Mouse (Mus musculus) C2C12 (cell line): ENCODE measurements around the gene Gm38394. TPM values are rescaled to one million over a fixed set of nuclear protein-coding genes. Genes with fewer than 3 reads are reported as not detected.
A peak's percentile ranks its signal among the peaks of the same experiment; 100 is the strongest.

Source experiments
- H3K27me3 ChIP-seq: one replicate; pipeline ENCODE4 v1.6.1; 2011; ENCODE audit not compliant: control insufficient read depth, insufficient read depth, insufficient read length
- H3K36me3 ChIP-seq: one replicate; pipeline ENCODE4 v1.6.1; 2011; ENCODE audit not compliant: control insufficient read depth, insufficient read depth
- H3K4me3 ChIP-seq: one replicate; pipeline ENCODE4 v1.5.1; 2011; ENCODE audit warnings: mild to moderate bottlenecking, control low read depth; ENCODE audit not compliant: poor library complexity, insufficient read depth, severe bottlenecking
- H3K79me2 ChIP-seq: one replicate; pipeline ENCODE4 v1.6.1; 2011; ENCODE audit not compliant: control insufficient read depth, insufficient read depth
- H3K79me3 ChIP-seq: one replicate; pipeline ENCODE4 v1.6.1; 2011; ENCODE audit warnings: low read depth, control low read depth
- H3ac ChIP-seq: one replicate; pipeline ENCODE3; 2011; ENCODE audit warnings: low read depth; ENCODE audit not compliant: control insufficient read depth, insufficient read length
- CEBPB ChIP-seq: IDR thresholded peaks from one replicate; pipeline ENCODE4 v1.6.1; 2011; ENCODE audit warnings: low read depth, mild to moderate bottlenecking, control low read depth, moderate library complexity
- CTCF ChIP-seq: IDR thresholded peaks from one replicate; pipeline ENCODE4 v1.5.1; 2011; ENCODE audit not compliant: control insufficient read depth, insufficient read depth, insufficient read length
- FOSL1 ChIP-seq: IDR thresholded peaks from one replicate; pipeline ENCODE4 v1.8.0; 2011; ENCODE audit warnings: mild to moderate bottlenecking, low read length; ENCODE audit not compliant: poor library complexity, insufficient read depth, severe bottlenecking
- MAX ChIP-seq: IDR thresholded peaks from one replicate; pipeline ENCODE4 v1.6.1; 2011; ENCODE audit warnings: mild to moderate bottlenecking, control low read depth
- MYOD1 ChIP-seq: IDR thresholded peaks from one replicate; pipeline ENCODE4 v1.6.1; 2011; ENCODE audit warnings: low read depth; ENCODE audit not compliant: control insufficient read depth, insufficient read length
- MYOG ChIP-seq: IDR thresholded peaks from one replicate; pipeline ENCODE4 v1.6.1; 2011; ENCODE audit not compliant: control insufficient read depth, insufficient read length; ENCODE audit errors: extremely low read depth
- USF1 ChIP-seq: IDR thresholded peaks from one replicate; pipeline ENCODE4 v1.6.1; 2011; ENCODE audit warnings: low read depth, mild to moderate bottlenecking, control low read depth, moderate library complexity
- polyA plus RNA-seq: library from polyadenylated mRNA; unstranded; fragments of >200 nt; fragmentation: generic; extraction: Trizol; gene quantifications from one replicate; pipeline ENCODE4 v1.2.1, GENCODE M21; 2012; ENCODE audit warnings: missing spikeins

The Gm38394 gene
- polyA plus RNA-seq, 1 experiment: 2.0 TPM

- Histone ChIP-seq H3ac (no peak within 1 kb of the TSS), H3K79me2 (no peaks in the 10 kb centered on the region), H3K79me3 (no peaks in the 10 kb centered on the region), H3K4me3 (no peak within 1 kb of the TSS), H3K27me3 (no peaks in the 10 kb centered on the region), H3K36me3 (no peaks in the 10 kb centered on the region)
- no peak for TF ChIP-seq FOSL1
- TF ChIP-seq MYOG: no peak
- TF ChIP-seq CEBPB: no peak
These were observed 28.8 kb upstream of the Gm38394 start, which contains the start of gene Lax1 for GRCm38 (mm10) chr1:133689897-133690296. Gene Lax1, minus strand, starts transcription at chr1:133690108.

GRCm38 (mm10) chr1:133688301-133688700, 27.2 kb upstream of the Gm38394 start:
- H3K27me3 ChIP-seq: no peaks in the 10 kb centered on the region
- no peak overlapping the region for H3ac ChIP-seq
- TF ChIP-seq MAX (no peak), CTCF (no peak), FOSL1 (no peak), MYOG (no peak), MYOD1 (no peak), CEBPB (no peak), USF1 (no peak)
- H3K79me2 ChIP-seq: no peaks in the 10 kb centered on the region
- no peak overlapping the region for H3K4me3 ChIP-seq
- no peaks in the 10 kb centered on the region for H3K36me3 ChIP-seq
- no peaks in the 10 kb centered on the region for H3K79me3 ChIP-seq

DNA sequence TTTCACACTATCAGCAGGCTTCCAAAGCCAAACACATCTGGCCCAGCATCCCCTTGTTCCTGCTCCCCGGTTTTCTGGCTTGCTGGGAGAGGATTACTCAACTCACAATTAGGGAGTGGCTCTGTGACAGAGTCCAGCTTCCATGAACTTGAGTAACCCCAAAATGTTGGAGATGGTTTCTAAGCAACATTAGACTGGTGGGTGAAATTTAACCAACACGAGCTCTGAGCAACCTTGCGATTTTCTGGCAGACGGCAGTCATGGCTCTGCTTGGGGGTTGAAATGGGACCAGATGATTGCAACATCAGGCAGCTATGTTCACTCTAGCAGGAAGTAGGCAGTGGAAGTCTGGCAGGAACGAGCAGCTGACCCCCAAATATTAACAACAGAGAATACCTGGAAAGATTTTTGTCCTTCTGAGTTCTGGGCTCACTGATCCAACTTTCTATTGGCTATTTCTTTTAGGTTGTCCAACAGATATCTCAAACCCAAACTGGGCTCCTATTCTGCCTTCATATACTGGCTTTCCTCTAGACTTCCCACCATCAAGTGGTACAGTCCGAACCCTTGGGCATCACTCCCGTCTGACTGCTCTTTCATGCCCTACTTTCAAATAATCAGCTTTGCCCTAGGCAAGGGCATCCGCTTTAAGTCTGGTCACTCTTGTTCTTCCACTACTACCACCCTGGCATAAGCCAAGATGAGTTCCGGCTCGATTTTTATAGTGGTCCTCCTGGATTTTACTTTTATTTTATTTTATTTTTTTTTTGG, 24.8 kb upstream of the Gm38394 start:
- TF ChIP-seq MYOG (no peak), CEBPB (peak; percentile 86)
- H3ac ChIP-seq: no peak overlapping the region
- H3K36me3 ChIP-seq: no peaks in the 10 kb centered on the region
- H3K79me3 ChIP-seq: no peaks in the 10 kb centered on the region
- H3K4me3 ChIP-seq: no peak overlapping the region
- H3K79me2 ChIP-seq: no peaks in the 10 kb centered on the region
- H3K27me3 ChIP-seq: no peaks in the 10 kb centered on the region

DNA sequence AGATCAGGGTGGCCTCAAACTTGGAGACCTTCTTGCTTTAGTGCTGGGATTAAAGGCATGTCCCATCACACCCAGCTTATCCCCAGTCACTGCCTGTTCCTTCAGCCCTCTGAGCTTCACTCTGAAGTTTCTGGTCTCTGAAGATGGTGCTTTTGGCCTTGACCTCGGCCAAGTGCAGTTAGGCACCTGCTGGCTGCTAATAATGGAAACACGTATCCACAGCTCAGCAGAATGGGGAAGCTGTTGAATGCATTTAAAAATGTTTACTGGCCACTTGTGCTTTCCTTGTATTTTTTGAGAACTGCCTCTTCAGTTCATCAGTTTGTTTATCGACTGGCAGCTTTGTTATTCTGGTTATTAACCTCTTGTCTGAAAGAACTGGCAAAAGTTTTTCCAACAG, 10.7 kb upstream of the Gm38394 start:
- Histone ChIP-seq H3K36me3 (no peaks in the 10 kb centered on the region), H3K79me2 (no peaks in the 10 kb centered on the region), H3ac (no peak overlapping the region), H3K79me3 (no peaks in the 10 kb centered on the region), H3K27me3 (no peaks in the 10 kb centered on the region), H3K4me3 (no peak overlapping the region)
- no peak for TF ChIP-seq MYOD1

DNA sequence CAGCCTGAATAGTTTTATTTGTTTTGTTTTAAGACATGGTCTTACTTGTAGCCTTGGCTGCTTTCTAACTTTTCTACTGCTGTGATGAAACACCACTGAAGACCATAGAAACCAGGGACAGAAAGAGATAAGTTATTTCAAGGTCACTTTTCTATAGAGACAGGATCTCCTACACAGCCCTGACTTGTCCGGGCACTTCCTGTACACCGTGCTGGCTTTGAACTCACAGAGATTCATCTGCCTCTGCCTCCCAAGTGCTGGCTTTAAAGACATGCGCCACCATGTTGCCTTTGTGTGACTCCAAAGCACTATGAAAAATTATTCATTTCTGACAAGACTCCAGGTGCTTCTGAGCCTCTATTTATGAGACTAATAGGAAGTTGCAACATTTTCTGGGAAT, 10.1 kb upstream of the Gm38394 start:
- Histone ChIP-seq H3ac (no peak overlapping the region), H3K27me3 (no peaks in the 10 kb centered on the region), H3K79me2 (no peaks in the 10 kb centered on the region)

DNA sequence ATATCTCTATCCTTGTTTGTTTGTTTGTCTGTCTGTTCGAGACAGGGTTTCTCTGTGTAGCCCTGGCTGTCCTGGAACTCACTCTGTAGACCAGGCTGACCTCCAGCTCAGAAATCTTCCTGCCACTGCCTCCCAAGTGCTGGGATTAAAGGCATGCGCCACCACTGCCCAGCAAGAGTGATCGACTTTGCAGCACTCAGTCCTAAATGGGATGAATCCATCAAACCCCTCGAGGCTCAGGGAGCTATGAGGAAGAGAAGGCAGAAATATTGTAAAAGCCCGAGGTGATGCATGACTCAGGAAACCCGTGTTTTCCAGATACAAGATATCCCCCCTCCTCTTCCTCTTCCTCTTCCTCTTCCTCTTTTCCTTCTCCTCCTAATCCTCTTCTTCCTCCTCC, 9.7 kb upstream of the Gm38394 start:
- Histone ChIP-seq H3K79me2 (no peaks in the 10 kb centered on the region), H3K4me3 (no peak overlapping the region), H3K79me3 (no peaks in the 10 kb centered on the region), H3ac (no peak overlapping the region), H3K36me3 (no peaks in the 10 kb centered on the region), H3K27me3 (no peaks in the 10 kb centered on the region)
- no peak for TF ChIP-seq CEBPB
- TF ChIP-seq FOSL1: no peak
- no peak for TF ChIP-seq MYOD1
- TF ChIP-seq MAX: no peak
- TF ChIP-seq USF1: no peak
- TF ChIP-seq MYOG: no peak
- no peak for TF ChIP-seq CTCF

More for the DNA sequence above, 10.1 kb upstream of the Gm38394 start:
- no peaks in the 10 kb centered on the region for H3K36me3 ChIP-seq
- no peak overlapping the region for H3K4me3 ChIP-seq
- H3K79me3 ChIP-seq: no peaks in the 10 kb centered on the region
- TF ChIP-seq MYOG: no peak
- TF ChIP-seq CTCF: no peak
- TF ChIP-seq CEBPB: no peak
- no peak for TF ChIP-seq FOSL1
- no peak for TF ChIP-seq MYOD1
- no peak for TF ChIP-seq MAX
- TF ChIP-seq USF1: no peak
